Mouse (Mus musculus): ENCODE measurements around the gene Olfr1349.
"Not testable (repeated sequence)": the region's sequence is repeated elsewhere in the genome, so short reads cannot be mapped to it uniquely, and the experiment has no call there.

The Olfr1349 gene

DNA sequence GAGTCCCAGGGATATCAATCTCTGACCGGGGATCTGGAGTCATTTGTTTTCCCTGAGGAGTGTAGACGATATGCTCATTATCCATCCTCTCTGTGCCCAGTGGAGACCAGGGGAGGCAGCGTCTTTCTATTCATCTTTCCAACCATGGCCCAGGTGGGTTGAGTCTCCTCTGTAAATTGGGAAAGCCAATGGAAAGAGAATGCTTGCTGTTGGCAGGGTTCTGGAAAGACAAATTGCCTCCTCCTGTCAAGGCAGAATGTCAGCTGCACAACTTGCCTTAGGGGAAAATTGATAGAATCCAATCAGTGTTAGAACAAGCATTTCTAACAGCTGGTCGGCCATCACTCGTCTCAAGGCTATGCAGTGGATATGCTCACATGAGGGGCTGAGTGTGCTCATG is at the start of gene Olfr1349:
TSS of gene Olfr1349 (minus strand) at position 101 of the 400 bp plus-strand sequence.
- no peak for DNase-seq

- no peak for DNase-seq
Measured at GRCm38 (mm10) chr7:6564541-6564940, 41.8 kb upstream of the Olfr1349 start, which contains the start of gene Olfr1350. Gene Olfr1350 (plus strand): TSS chr7:6564841.

DNA sequence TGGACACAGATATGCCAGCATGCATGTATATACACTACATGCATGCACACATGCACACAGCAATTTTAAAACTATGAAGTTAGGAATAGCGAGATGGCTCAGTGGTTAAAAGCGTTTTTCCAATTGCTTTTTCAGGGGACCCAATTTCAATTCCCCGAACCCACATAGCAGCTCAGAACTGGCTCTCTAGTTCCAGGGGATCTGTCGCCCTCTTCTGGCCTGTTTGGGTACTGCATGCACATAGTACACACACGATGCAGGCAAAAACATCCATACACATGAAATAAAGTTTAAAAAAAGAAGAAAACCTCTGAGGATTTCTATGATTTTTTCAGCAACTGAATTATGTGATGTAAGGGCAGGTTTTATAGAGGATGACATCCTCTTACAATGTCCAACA is 3.4 kb upstream of the Olfr1349 start:
- no peak for DNase-seq

- DNase-seq = no peak
Measured at GRCm38 (mm10) chr7:6525001-6525400, 2.3 kb upstream of the Olfr1349 start.

DNA sequence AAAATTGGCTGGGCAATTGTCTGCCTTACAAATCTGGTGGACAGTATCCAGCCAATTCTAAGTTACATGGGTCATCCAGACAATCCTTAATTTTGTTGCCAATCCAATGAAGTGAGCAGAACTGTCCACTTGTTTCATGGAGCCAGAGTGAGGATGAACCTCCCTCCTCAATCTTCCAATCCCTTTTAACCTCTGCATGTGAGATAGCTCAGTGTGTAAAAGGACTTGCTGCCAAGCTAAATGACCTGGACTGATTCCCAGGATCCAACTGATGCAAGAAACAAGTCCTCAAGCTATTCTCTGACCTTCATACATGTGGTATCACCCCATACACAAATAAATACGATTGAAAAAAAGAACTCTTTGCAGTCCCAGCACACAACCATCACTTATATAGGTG is 1.1 kb downstream of the Olfr1349 start:
- DNase-seq = no peak

GRCm38 (mm10) chr7:6508648-6509047 is 14.1 kb downstream of the Olfr1349 start, which contains the start of gene Olfr1348:
Gene Olfr1348 (minus strand): TSS chr7:6508748.
- no peak for DNase-seq

- no peak for DNase-seq
Measured at GRCm38 (mm10) chr7:6499655-6500054, 23.1 kb downstream of the Olfr1349 start, which contains the start of gene Olfr1347. Gene Olfr1347 (minus strand): TSS chr7:6499755.

DNA sequence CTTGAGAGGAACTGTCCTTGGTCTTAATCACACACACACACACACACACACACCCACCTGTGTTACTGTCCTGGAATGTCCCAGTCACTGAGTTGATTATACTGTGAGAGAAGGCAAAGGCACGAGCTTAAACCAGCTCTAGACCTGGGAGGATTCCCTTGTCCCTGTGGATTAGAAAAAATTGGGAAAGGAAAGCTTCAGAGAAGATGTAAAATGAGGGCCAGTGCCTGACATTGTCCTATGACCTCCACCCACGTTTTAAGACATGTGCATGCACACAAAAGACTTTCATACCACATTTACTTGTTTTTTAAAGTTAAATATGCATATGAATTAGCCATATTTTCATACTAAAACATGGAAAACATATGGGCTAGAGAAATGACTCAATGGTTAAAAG is 35.9 kb downstream of the Olfr1349 start, which contains the start of gene Olfr5:
TSS of gene Olfr5 (minus strand) at position 101 of the 400 bp plus-strand sequence.
- no peak for DNase-seq

DNA sequence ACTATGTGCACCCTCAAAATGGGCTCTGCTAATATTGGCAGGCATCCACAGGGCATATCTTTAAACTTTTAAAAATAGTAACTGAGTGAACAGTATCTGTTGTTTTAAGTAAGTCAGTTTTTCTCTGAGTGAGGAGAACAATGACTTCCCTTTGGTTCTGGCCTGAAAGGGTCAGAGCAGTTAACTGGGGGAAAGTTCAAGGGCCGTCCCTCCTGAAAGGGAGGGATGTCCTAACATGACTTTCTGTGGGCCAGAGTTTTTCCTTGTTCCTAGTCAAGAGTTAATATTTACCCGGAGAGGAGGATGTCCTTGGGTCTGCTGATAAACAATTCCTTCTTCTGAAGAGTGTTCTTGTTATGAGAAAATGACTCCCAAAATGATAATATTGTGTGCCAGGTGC is 45.1 kb downstream of the Olfr1349 start:
- not testable (repeated sequence) for DNase-seq

GRCm38 (mm10) chr7:6466951-6467350 is 55.8 kb downstream of the Olfr1349 start, which contains the start of gene Olfr1346:
Gene Olfr1346 (plus strand): TSS chr7:6467101.
- no peak for DNase-seq

Data from lung, postnatal 10 days (tissue).